Mouse (Mus musculus) liver, adult 2 months (tissue): ENCODE measurements around the gene Rpgrip1l. TPM values are rescaled to one million over a fixed set of nuclear protein-coding genes. Genes with fewer than 3 reads are reported as not detected.
A peak's percentile ranks its signal among the peaks of the same experiment; 100 is the strongest.

ENCODE experiments used
- DNase-seq: peaks from one replicate; pipeline ENCODE4 v3.0.0-alpha.2; 2011; ENCODE audit warnings: low read depth, low spot score; ENCODE audit errors: extremely low read depth
- H3K27ac ChIP-seq: fragments of 200-500 bp; replicated peaks from 2 replicates; pipeline ENCODE4 v1.5.1; 2012; ENCODE audit warnings: low read depth, mild to moderate bottlenecking, control low read depth, inconsistent platforms, low read length; ENCODE audit not compliant: insufficient read depth
- H3K27me3 ChIP-seq: fragments of 200-500 bp; 2 replicates; pipeline ENCODE4 v1.6.1; 2012; ENCODE audit warnings: mild to moderate bottlenecking, moderate library complexity, low read length, inconsistent platforms; ENCODE audit not compliant: control insufficient read depth, insufficient read depth
- H3K36me3 ChIP-seq: fragments of 200-500 bp; 2 replicates; pipeline ENCODE4 v1.6.1; 2012; ENCODE audit warnings: low read length, inconsistent platforms; ENCODE audit not compliant: control insufficient read depth, insufficient read depth
- H3K4me1 ChIP-seq: fragments of 200-500 bp; 2 replicates; pipeline ENCODE4 v1.6.1; 2011; ENCODE audit warnings: low read length; ENCODE audit not compliant: control insufficient read depth, insufficient read depth
- H3K4me3 ChIP-seq: fragments of 200-500 bp; 2 replicates; pipeline ENCODE4 v1.5.1; 2011; ENCODE audit warnings: low read depth, mild to moderate bottlenecking, control low read depth, low read length, moderate library complexity; ENCODE audit not compliant: insufficient read depth
- H3K79me2 ChIP-seq: fragments of 200-500 bp; 2 replicates; pipeline ENCODE4 v1.6.1; 2012; ENCODE audit warnings: inconsistent platforms, mild to moderate bottlenecking, low read length, moderate library complexity; ENCODE audit not compliant: control insufficient read depth, insufficient read depth
- H3K9ac ChIP-seq: fragments of 200-500 bp; 2 replicates; pipeline ENCODE4 v1.6.1; 2012; ENCODE audit warnings: low read depth, mild to moderate bottlenecking, control low read depth, inconsistent platforms, low read length
- CTCF ChIP-seq: fragments of 200-500 bp; IDR thresholded peaks from 2 replicates; pipeline ENCODE4 v1.5.1; 2011; ENCODE audit warnings: low read depth, low read length, control low read depth
- POLR2A ChIP-seq: fragments of 200-500 bp; IDR thresholded peaks from 2 replicates; pipeline ENCODE4 v1.6.1; 2011; ENCODE audit warnings: low read length, control low read depth; ENCODE audit not compliant: insufficient read depth; ENCODE audit errors: extremely low read depth
- WGBS: fragments of 180-500 bp; shearing (Covaris S2); methylation state at CpG from one replicate; pipeline ENCODE4 v1.1.7; 2018; 5-methylcytosine and 5-hydroxymethylcytosine counted together
- polyA plus RNA-seq: library from polyadenylated mRNA; depleted of rRNA; stranded (reverse); fragments of >200 nt; gene quantifications from 2 replicates; pipeline ENCODE4 v1.2.3, GENCODE M21; 2012
- total RNA-seq: library from RNA; depleted of rRNA; stranded (reverse); fragments of >200 nt; gene quantifications from 2 replicates; pipeline ENCODE4 v1.2.3, GENCODE M21; 2014

Rpgrip1l gene
- total and polyA plus RNA-seq, 2 experiments, result 0.22 to 2.5 TPM

DNA sequence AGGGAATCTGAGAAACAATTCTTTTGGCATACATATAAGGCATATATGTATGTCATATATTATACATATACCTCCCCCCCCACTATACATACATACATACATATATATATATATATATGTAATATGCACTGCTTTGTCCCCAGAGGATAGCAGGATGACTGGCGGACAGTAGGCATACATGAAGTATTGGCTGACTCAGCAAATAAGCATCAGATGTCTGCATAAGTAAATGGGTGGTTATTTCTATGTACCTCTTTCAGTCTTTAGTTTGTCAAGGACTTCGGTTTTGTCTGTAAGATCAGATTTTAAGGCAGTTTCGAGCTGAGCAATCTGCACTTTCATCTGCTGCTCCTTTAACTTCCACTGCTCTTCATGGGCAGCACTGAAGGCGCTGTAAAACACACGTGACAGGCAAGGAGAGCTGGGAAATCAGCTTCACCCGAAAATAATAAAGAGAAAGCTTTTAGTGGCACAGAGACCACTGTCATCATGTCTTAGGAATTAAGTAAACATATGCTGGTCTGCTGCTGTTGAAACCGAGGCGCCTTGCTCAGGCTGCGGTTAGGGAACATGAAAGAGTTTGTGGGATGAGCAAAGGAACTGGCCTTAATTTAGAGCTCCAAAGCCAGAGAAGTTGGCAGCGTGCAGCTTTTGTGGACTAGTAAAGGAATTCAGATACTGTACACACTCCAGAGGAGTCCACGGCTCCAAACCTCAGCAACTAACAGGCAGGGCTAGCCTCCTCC is 32.4 kb downstream of the Rpgrip1l start:
- Histone ChIP-seq H3K36me3 (no peaks in the 10 kb centered on the region), H3K9ac (no peak overlapping the region), H3K79me2 (no peaks in the 10 kb centered on the region), H3K4me3 (no peak overlapping the region), H3K27ac (no peak overlapping the region), H3K4me1 (no peaks in the 10 kb centered on the region), H3K27me3 (no peaks in the 10 kb centered on the region)
- TF ChIP-seq CTCF, result no peak
- TF ChIP-seq POLR2A, result no peak
- no peak for DNase-seq
- WGBS, result 93% methylated on average over 11 of the region's 11 CpGs

DNA sequence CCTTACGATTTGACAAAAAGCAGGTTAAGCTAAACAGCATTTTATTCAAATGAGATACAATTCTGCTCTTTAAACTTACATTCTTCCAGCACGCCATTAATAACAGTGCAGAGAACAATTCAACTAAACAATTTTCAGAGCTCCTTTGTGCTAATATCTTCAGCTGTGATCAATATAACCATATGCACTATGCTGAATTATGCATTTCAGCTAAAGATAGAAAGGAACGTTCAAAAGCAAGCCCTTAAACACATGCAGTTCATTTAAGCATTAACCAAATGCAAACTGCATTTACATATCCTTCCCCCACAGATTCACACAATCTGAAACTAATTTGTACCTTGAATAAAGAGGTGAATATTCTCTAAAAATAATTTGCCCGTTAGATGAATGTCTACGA is 35.0 kb downstream of the Rpgrip1l start:
- H3K27me3 ChIP-seq, result no peaks in the 10 kb centered on the region
- TF ChIP-seq CTCF (no peak), POLR2A (no peak)
- peaks cover 6% of the 10 kb centered on the region; the same call in 1 of the 2 replicates for H3K36me3 ChIP-seq
- no peak overlapping the region for H3K4me3 ChIP-seq
- no peaks in the 10 kb centered on the region for H3K79me2 ChIP-seq
- H3K27ac ChIP-seq, result no peak overlapping the region
- no peaks in the 10 kb centered on the region for H3K4me1 ChIP-seq
- DNase-seq, result no peak
- no peak overlapping the region for H3K9ac ChIP-seq
- WGBS, result 93% methylated on average over 5 of the region's 5 CpGs

DNA sequence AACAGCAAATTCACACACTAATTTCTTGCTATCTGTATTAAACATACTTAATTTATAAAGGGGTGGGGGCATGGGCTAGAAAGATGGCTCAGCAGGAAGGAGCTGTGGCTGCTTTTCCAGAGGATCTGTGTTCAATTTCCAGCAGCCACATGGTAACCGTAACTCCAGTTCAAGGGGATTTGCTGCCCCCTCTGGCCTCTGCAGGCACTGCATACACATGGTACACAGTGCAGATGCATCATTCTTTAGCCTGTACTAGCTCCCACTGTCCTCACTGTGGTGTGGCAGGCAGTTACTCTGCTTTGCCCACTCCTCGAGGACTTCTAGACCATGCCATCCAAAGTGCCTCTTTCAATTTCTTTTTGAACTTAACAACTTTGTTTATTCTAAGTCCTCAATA is 36.7 kb downstream of the Rpgrip1l start:
- H3K9ac ChIP-seq, result no peak overlapping the region
- 94% methylated on average over 2 of the region's 2 CpGs for WGBS
- no peaks in the 10 kb centered on the region for H3K4me1 ChIP-seq
- TF ChIP-seq POLR2A, result no peak
- TF ChIP-seq CTCF, result peak; percentile 15; the same call in 1 of the 2 replicates
- DNase-seq, result no peak
- peaks cover 6% of the 10 kb centered on the region; the same call in 1 of the 2 replicates for H3K36me3 ChIP-seq
- no peaks in the 10 kb centered on the region for H3K27me3 ChIP-seq
- no peaks in the 10 kb centered on the region for H3K79me2 ChIP-seq
- H3K27ac ChIP-seq, result no peak overlapping the region
- no peak overlapping the region for H3K4me3 ChIP-seq

DNA sequence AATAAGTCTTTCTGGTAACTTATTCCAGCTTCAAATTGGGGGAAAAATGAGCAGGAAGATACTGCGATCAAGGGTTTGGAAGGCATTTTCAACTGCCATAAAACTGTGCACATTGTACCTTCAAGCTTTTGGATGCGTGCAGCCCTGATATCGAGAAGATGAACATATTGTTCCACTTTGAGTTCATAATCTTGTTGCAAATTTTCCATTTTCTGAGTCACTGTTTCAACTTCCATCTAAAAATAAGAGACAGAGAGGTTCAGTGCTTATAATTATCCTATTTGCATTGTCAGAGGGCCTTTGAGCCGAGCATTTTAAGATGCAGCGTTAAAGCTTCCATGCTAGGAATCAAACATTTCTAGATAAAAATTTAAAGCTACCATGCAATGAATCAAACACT is 39.6 kb downstream of the Rpgrip1l start:
- H3K79me2 ChIP-seq, result no peaks in the 10 kb centered on the region
- H3K4me1 ChIP-seq, result no peaks in the 10 kb centered on the region
- no peak overlapping the region for H3K4me3 ChIP-seq
- H3K36me3 ChIP-seq, result peaks cover 8% of the 10 kb centered on the region; the same call in 1 of the 2 replicates
- no peak for DNase-seq
- WGBS, result 96% methylated on average over 5 of the region's 5 CpGs
- no peaks in the 10 kb centered on the region for H3K27me3 ChIP-seq
- no peak for TF ChIP-seq POLR2A
- TF ChIP-seq CTCF, result no peak
- no peak overlapping the region for H3K27ac ChIP-seq
- no peak overlapping the region for H3K9ac ChIP-seq

DNA sequence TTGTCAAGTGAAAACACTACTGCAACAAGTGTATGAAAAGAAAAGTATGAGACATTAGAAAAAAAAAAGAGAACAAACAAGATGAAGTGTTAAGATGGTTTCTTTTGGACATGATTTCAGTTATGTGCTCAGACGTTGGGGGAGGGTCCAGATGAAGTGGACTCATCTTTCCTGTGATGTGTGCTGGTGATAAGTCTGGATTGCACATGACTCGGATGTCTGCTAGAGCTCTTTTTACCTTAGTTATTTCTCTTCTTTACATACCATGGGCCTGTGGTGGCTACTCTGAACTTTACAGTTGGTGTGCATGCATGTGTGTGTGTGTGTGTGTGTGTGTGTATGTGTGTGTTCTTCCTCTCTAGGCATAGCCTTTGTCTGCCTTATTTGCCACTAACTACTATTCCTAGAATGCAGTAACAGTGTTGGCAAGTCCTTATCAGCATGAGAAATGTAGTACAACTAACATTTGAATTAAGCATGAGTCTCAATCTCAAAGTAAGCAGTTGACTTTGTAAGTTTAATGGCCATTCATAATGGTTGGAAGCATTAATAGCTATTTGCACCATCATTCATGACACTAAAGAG is 43.6 kb downstream of the Rpgrip1l start:
- no peaks in the 10 kb centered on the region for H3K79me2 ChIP-seq
- no peak overlapping the region for H3K27ac ChIP-seq
- no peak for DNase-seq
- no peaks in the 10 kb centered on the region for H3K27me3 ChIP-seq
- WGBS, result 83% methylated on average over 2 of the region's 2 CpGs
- H3K4me3 ChIP-seq, result no peak overlapping the region
- H3K4me1 ChIP-seq, result no peaks in the 10 kb centered on the region
- no peak overlapping the region for H3K9ac ChIP-seq
- H3K36me3 ChIP-seq, result peaks cover 8% of the 10 kb centered on the region; the same call in 1 of the 2 replicates
- TF ChIP-seq CTCF (no peak), POLR2A (no peak)

DNA sequence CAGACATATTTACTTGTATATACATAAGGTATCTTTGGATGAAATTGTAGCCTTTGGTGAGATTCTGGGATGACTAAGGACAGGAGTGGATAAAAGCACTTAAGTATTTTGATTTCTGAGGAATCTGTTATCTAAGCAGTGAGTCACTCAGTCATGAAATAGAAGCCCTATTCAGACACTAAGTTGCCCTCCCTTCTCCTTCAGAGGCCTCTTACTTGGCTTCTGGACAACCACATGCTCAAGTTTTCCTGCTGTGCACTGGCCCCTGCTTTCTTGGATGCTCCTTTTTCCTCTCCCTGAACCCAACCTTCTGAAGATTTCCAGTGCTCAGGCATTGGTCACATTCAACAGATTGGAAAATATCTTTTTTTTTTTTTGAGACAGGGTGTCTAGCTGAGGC is 48.5 kb downstream of the Rpgrip1l start:
- Histone ChIP-seq H3K79me2 (no peaks in the 10 kb centered on the region), H3K9ac (no peak overlapping the region), H3K4me3 (no peak overlapping the region), H3K4me1 (no peaks in the 10 kb centered on the region), H3K27me3 (no peaks in the 10 kb centered on the region), H3K27ac (no peak overlapping the region), H3K36me3 (no peaks in the 10 kb centered on the region)
- TF ChIP-seq POLR2A, result no peak
- TF ChIP-seq CTCF, result no peak
- no peak for DNase-seq
